Mouse (Mus musculus) hindbrain, postnatal 0 days (tissue): Measurements from ENCODE around the gene Lrrk1. TPM values are rescaled to one million over a fixed set of nuclear protein-coding genes. Genes with fewer than 3 reads are reported as not detected.

ENCODE experiments used
- ATAC-seq: fragments of 200-750 bp; cut with Nextera tagmentation; 2 replicates; pipeline ENCODE4 v1.8.0; 2017; ENCODE audit warnings: mild to moderate bottlenecking, moderate TSS enrichment, moderate library complexity
- DNase-seq: peaks from one replicate; pipeline ENCODE4 v3.0.0-alpha.2; 2015; ENCODE audit warnings: low spot score
- H3K27ac ChIP-seq: fragments of 300-500 bp; sonication (generic); 2 replicates; pipeline ENCODE4 v1.5.1; 2014; ENCODE audit warnings: mild to moderate bottlenecking
- H3K27me3 ChIP-seq: fragments of 300-500 bp; sonication (generic); 2 replicates; pipeline ENCODE4 v1.6.1; 2014; ENCODE audit warnings: low read length, mixed read lengths; ENCODE audit not compliant: insufficient read depth
- H3K36me3 ChIP-seq: fragments of 300-500 bp; sonication (generic); 2 replicates; pipeline ENCODE4 v1.6.1; 2014; ENCODE audit warnings: low read length, mixed read lengths; ENCODE audit not compliant: insufficient read depth
- H3K4me1 ChIP-seq: fragments of 300-500 bp; sonication (generic); 2 replicates; pipeline ENCODE4 v1.6.1; 2014; ENCODE audit warnings: antibody characterized with exemption, low read length, mixed read lengths; ENCODE audit not compliant: insufficient read depth
- H3K4me2 ChIP-seq: fragments of 300-500 bp; sonication (generic); 2 replicates; pipeline ENCODE4 v1.6.1; 2014; ENCODE audit warnings: low read depth, mild to moderate bottlenecking, low read length, moderate library complexity, mixed read lengths
- H3K4me3 ChIP-seq: fragments of 300-500 bp; sonication (generic); 2 replicates; pipeline ENCODE4 v1.5.1; 2014; ENCODE audit warnings: low read length
- H3K9ac ChIP-seq: fragments of 300-500 bp; sonication (generic); replicated peaks from 2 replicates; pipeline ENCODE4 v1.6.1; 2014; ENCODE audit warnings: mild to moderate bottlenecking, low read length, moderate library complexity, mixed read lengths
- H3K9me3 ChIP-seq: fragments of 300-500 bp; sonication (generic); 2 replicates; pipeline ENCODE4 v1.6.1; 2016; ENCODE audit warnings: low read length, mixed read lengths
- CTCF ChIP-seq: IDR thresholded peaks from 2 replicates; pipeline ENCODE4 v1.5.1; 2016; ENCODE audit warnings: antibody characterized with exemption, control low read depth, low read depth
- WGBS: fragments of 180-500 bp; shearing (Covaris S2); extraction: QIAGEN DNeasy Blood & Tissue Kit; methylation state at CpG from one replicate; pipeline ENCODE4 v1.1.7; 2014; 5-methylcytosine and 5-hydroxymethylcytosine counted together
- polyA plus RNA-seq: library from polyadenylated mRNA; unstranded; fragments of >200 nt; fragmentation: Nextera tagmentation; extraction: Ambion mirVana; gene quantifications from 2 replicates; pipeline ENCODE4 v1.2.1, GENCODE M21; 2015
- total RNA-seq: library from RNA; depleted of rRNA; stranded (reverse); fragments of >200 nt; gene quantifications from 2 replicates; pipeline ENCODE4 v1.2.3, GENCODE M21; 2014

Lrrk1 gene
- total and polyA plus RNA-seq, 2 experiments from 2014 or later = 2.5 to 4.1 TPM

DNA sequence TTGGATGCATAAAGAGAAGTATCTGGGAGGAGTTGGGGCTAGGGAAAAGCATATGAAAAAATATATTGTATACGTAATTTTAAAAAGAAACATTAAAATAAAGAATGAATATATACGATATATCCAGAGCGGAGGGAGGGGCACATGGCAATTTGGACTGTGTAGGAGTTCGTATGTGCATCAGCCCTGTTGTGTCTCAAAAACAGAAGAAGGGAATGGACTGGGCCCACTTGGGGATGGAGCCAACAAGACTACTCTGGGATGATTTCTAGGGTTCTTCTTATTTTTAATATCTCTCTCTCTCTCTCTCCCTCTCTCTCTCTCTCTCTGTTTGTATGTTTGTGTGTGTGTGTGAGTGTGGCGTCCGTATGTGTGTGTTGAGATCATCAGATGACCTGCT, 1.7 kb downstream of the Lrrk1 start:
- H3K27me3 ChIP-seq = 0 out of 2 replicates have a peak, but pooled peaks cover 2% of the 10 kb centered on the region
- H3K4me1 ChIP-seq = 0 out of 2 replicates have a peak, but pooled peaks cover 6% of the 10 kb centered on the region
- ATAC-seq (no peak), DNase-seq (no peak)
- no peak for TF ChIP-seq CTCF
- no peaks in the 10 kb centered on the region for H3K36me3 ChIP-seq
- H3K9ac ChIP-seq = no peak overlapping the region
- no peak overlapping the region for H3K4me2 ChIP-seq
- H3K27ac ChIP-seq = no peak overlapping the region
- WGBS = 96% methylated on average over 6 of the region's 6 CpGs
- no peaks in the 10 kb centered on the region for H3K9me3 ChIP-seq
- no peak overlapping the region for H3K4me3 ChIP-seq

DNA sequence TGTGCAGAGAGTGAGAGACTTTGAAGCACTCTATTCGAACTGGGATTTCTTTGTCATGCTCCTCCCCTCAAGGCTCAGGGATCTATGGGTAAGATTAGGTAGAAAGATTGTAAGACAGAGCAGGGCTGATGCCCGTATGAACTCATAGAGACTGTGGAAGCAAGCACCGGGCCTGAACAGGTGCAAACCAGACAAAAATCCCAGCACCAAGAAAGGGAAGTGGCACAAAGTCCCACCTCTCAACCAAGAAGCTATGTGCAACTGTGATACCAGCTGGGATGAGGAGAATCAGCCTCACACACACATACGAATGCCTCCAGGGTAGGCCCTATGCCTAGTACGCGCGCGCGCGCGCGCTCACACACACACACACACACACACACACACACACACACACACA, 2.3 kb downstream of the Lrrk1 start:
- no peak for TF ChIP-seq CTCF
- Histone ChIP-seq H3K4me3 (no peak overlapping the region), H3K4me1 (0 out of 2 replicates have a peak, but pooled peaks cover 6% of the 10 kb centered on the region), H3K9ac (no peak overlapping the region), H3K9me3 (no peaks in the 10 kb centered on the region), H3K36me3 (no peaks in the 10 kb centered on the region), H3K4me2 (no peak overlapping the region), H3K27ac (no peak overlapping the region), H3K27me3 (0 out of 2 replicates have a peak, but pooled peaks cover 2% of the 10 kb centered on the region)
- no peak for ATAC-seq
- DNase-seq = no peak
- 91% methylated on average over 12 of the region's 12 CpGs for WGBS

DNA sequence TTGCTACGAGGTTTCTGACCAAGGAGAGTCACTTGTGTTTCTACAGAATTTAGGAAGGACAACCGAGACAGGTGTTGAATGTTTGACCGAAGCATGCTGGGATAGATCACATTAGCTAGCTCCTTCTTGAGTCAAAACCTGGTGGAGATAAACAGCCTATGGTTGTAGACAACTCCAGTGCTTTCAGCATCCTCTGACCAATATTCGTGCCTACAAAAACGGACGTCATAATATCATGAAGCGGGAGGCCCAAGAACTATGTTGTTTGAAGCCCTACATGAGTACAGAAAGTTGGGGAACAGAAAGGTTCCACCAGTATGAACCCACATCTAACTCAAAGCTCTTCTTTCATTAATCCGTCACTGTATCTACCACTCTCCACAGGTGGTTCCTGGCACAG, 3.3 kb downstream of the Lrrk1 start:
- WGBS = 90% methylated on average over 8 of the region's 8 CpGs
- Histone ChIP-seq H3K9ac (no peak overlapping the region), H3K4me3 (no peak overlapping the region), H3K36me3 (no peaks in the 10 kb centered on the region), H3K27me3 (0 out of 2 replicates have a peak, but pooled peaks cover 2% of the 10 kb centered on the region), H3K27ac (no peak overlapping the region), H3K9me3 (no peaks in the 10 kb centered on the region), H3K4me1 (0 out of 2 replicates have a peak, but pooled peaks cover 6% of the 10 kb centered on the region), H3K4me2 (no peak overlapping the region)
- ATAC-seq = no peak
- DNase-seq = no peak
- no peak for TF ChIP-seq CTCF

GRCm38 (mm10) chr7:66384213-66384612, 3.9 kb downstream of the Lrrk1 start:
- Histone ChIP-seq H3K36me3 (no peaks in the 10 kb centered on the region), H3K27ac (no peak overlapping the region), H3K9me3 (no peaks in the 10 kb centered on the region), H3K4me3 (no peak overlapping the region), H3K9ac (no peak overlapping the region), H3K27me3 (0 out of 2 replicates have a peak, but pooled peaks cover 2% of the 10 kb centered on the region), H3K4me2 (no peak overlapping the region), H3K4me1 (0 out of 2 replicates have a peak, but pooled peaks cover 6% of the 10 kb centered on the region)
- no peak for TF ChIP-seq CTCF
- WGBS = 72% methylated on average over 5 of the region's 5 CpGs
- DNase-seq = no peak
- ATAC-seq = no peak

DNA sequence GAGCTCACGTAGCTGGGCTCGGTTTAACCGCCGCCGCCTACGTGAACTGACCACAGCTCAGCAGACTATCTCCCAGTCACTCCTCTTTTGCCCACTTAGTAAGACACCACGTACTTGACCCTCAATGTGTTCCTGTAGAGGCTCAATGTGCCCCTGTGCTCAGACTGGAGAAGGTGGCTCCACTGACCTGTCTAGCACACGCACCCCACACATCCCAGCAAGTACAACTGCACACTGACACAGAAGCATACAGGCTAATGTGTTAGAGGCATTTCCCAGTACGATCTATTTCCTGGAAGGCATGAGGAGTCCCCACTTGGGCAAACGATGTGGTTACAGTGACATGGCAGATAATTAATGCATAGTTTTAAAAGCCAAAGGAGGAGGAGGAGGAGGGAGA, 11.6 kb downstream of the Lrrk1 start:
- ATAC-seq (no peak), DNase-seq (no peak)
- Histone ChIP-seq H3K9me3 (no peaks in the 10 kb centered on the region), H3K4me2 (no peak overlapping the region), H3K4me3 (no peak overlapping the region), H3K27ac (no peak overlapping the region), H3K4me1 (no peaks in the 10 kb centered on the region), H3K36me3 (no peaks in the 10 kb centered on the region), H3K27me3 (no peaks in the 10 kb centered on the region), H3K9ac (no peak overlapping the region)
- 87% methylated on average over 10 of the region's 10 CpGs for WGBS
- TF ChIP-seq CTCF = no peak

GRCm38 (mm10) chr7:66375736-66376135, 12.4 kb downstream of the Lrrk1 start:
- Histone ChIP-seq H3K4me3 (no peak overlapping the region), H3K4me1 (no peaks in the 10 kb centered on the region), H3K27ac (no peak overlapping the region), H3K9me3 (no peaks in the 10 kb centered on the region), H3K9ac (no peak overlapping the region), H3K4me2 (no peak overlapping the region), H3K27me3 (no peaks in the 10 kb centered on the region), H3K36me3 (no peaks in the 10 kb centered on the region)
- TF ChIP-seq CTCF = no peak
- WGBS = 83% methylated on average over 4 of the region's 4 CpGs
- DNase-seq (no peak), ATAC-seq (no peak)

DNA sequence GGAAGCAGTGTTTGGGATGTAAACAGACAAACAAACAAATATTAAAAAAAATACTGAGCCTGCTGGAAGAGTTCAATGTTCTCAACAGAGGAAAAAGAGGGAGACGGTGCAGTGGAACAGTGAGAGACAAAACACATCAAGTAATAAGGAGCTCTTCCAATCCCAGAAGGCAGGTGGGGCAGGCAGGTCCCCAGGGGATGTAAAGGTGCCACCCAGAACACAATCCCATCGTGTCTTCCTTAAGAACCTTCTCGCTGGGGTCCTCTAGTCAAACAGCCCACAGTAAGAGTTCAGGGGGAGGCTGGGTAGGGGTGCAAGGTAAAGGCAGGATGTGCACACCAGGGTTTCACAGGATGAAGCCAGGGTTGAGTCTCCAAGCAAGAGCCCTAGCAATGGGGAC, 14.8 kb downstream of the Lrrk1 start:
- Histone ChIP-seq H3K9me3 (no peaks in the 10 kb centered on the region), H3K27ac (no peak overlapping the region), H3K4me2 (no peak overlapping the region), H3K27me3 (no peaks in the 10 kb centered on the region), H3K4me3 (no peak overlapping the region), H3K4me1 (no peaks in the 10 kb centered on the region), H3K36me3 (no peaks in the 10 kb centered on the region), H3K9ac (no peak overlapping the region)
- ATAC-seq (no peak), DNase-seq (no peak)
- no peak for TF ChIP-seq CTCF
- WGBS = 94% methylated on average over 3 of the region's 3 CpGs
